Mouse (Mus musculus) CH12.LX (cell line): ENCODE measurements around the gene Prim1.

Experiments used
- BHLHE40 ChIP-seq: IDR thresholded peaks from 2 replicates; pipeline ENCODE4 v1.6.1; 2011; ENCODE audit warnings: mild to moderate bottlenecking, low read depth, low read length, improper control_type of control experiment
- CHD2 ChIP-seq: IDR thresholded peaks from 2 replicates; pipeline ENCODE4 v1.6.1; 2011; ENCODE audit warnings: low read length, improper control_type of control experiment
- CTCF ChIP-seq, 2 experiments: IDR thresholded peaks in 1 of 2; conservative IDR thresholded peaks in 1 of 2; 2 replicates each; pipeline ENCODE4 v1.5.1; 2011 to 2012; ENCODE audit warnings: low read depth in 2 of 2, low read length in 2 of 2, improper control_type of control experiment in 1 of 2, inconsistent platforms in 1 of 2, mild to moderate bottlenecking in 1 of 2, moderate library complexity in 1 of 2
- EP300 ChIP-seq: IDR thresholded peaks from 2 replicates; pipeline ENCODE4 v1.6.1; 2011; ENCODE audit warnings: low read length, improper control_type of control experiment
- MAX ChIP-seq: IDR thresholded peaks from 2 replicates; pipeline ENCODE4 v1.6.1; 2011; ENCODE audit warnings: low read length, improper control_type of control experiment
- MAZ ChIP-seq: IDR thresholded peaks from 2 replicates; pipeline ENCODE4 v1.6.1; 2012; ENCODE audit warnings: low read depth, mild to moderate bottlenecking, inconsistent platforms, low read length, improper control_type of control experiment, moderate library complexity
- NELFE ChIP-seq: IDR thresholded peaks from 2 replicates; pipeline ENCODE4 v1.6.1; 2011; ENCODE audit warnings: low read depth, low read length, improper control_type of control experiment
- SIN3A ChIP-seq: IDR thresholded peaks from 2 replicates; pipeline ENCODE4 v1.6.1; 2012; ENCODE audit warnings: low read length, improper control_type of control experiment, inconsistent platforms
- TBP ChIP-seq: conservative IDR thresholded peaks from 2 replicates; pipeline ENCODE4 v1.6.1; 2011; ENCODE audit warnings: low read depth, low read length, improper control_type of control experiment
- UBTF ChIP-seq: IDR thresholded peaks from 2 replicates; pipeline ENCODE4 v1.6.1; 2012; ENCODE audit warnings: low read depth, mild to moderate bottlenecking, inconsistent platforms, low read length, improper control_type of control experiment, moderate library complexity

GRCm38 (mm10) chr10:128036746-128037425 is 21.9 kb downstream of the Prim1 start:
- TF ChIP-seq MAZ = no peak
- TF ChIP-seq SIN3A = peak; percentile 86
- peak; percentile 62 for TF ChIP-seq MAX
- TF ChIP-seq CTCF (conservative IDR thresholded peaks at IDR 0.05 in 1 of 2, IDR thresholded peaks at IDR 0.05 in 1 of 2; ENCODE audit: low read depth in 2 of 2, low read length in 2 of 2) = no peak
- 0 out of 2 replicates have a peak, but pooled peaks have one; percentile 37 for TF ChIP-seq NELFE
- TF ChIP-seq TBP = no peak
- no peak for TF ChIP-seq CHD2
- no peak for TF ChIP-seq BHLHE40
- TF ChIP-seq UBTF = no peak
- no peak for TF ChIP-seq EP300
